Comparison of ENCODE assay signal across 16 mouse cellular contexts in the genomic region with DNA sequence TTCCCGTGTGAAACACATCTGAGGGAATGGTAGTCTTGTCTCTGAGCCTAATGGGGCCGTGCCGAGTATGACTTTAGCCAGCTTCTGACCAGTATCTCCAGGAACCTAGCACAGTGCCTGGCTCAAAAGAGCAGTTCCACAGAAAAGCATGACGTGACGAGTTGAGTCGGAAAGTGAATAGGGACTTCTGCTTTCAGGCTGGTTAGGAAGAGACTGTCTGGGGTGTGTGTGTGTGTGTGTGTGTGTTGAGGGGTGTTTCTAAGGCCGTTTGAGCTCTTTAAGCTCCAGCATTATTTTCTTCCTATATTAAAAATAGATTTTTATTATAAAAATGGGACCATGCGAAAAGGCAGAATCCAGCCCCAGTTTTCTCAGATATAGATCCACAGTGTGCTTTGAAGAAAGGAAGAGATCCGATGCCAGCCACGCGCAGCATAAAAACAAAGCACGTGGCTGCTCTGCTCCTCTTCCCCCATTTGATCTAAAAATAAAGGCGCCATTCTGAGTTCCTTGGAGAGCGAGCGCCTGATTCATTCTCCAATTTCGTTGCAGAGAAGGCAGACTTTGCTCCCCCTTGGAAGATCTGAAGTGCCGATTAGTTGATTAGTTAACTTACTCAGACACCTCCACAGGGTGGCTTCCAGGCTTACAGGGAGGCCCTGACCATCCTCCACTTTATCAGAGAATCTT.
A peak's percentile ranks its signal among the peaks of the same experiment; 100 is the strongest.
DNase-seq lines count a peak whose midpoint lies in the region; ATAC-seq and TF ChIP-seq lines count a peak whose summit lies in the region.
"Had no signal": no experiment of that assay in that cellular context is flagged by ENCODE, and none has a peak within 500 bp of the region (broad histone marks: within the 10 kb centered on the region; RNA-seq: fewer than 3 reads in every experiment).

No protein-coding gene starts in this region.

- peak; percentile 68 for DNase-seq in forebrain, postnatal 0 days
- peak; percentile 66 to 69 for DNase-seq in left cerebral cortex, adult 18-20 months (ENCODE audit: low spot score in 2 of 2)
- DNase-seq in right cerebral cortex, adult 2 months (ENCODE audit: low spot score in 2 of 2) = peak; percentile 76 to 82
- no peak for DNase-seq in urinary bladder, postnatal 36 days (ENCODE audit: low spot score in 2 of 2)
- no peak for DNase-seq in retina, embryonic 14.5 days (ENCODE audit: low spot score)
- DNase-seq: gastrocnemius, adult 2 months; kidney, adult 8-10 months; kidney, postnatal 4 days; liver, postnatal 0 days; thymus, postnatal 4 days had no signal

- no peak for TF ChIP-seq CTCF in forebrain, postnatal 0 days (IDR thresholded peaks at IDR 0.05; ENCODE audit: low read depth)

- WGBS in forebrain, postnatal 0 days = 51% methylated on average over 17 of the region's 17 CpGs
- WGBS in forebrain, embryonic 12.5 days = 79% methylated on average over 17 of the region's 17 CpGs

- ATAC-seq in forebrain, postnatal 0 days = peak; percentile 84
- no peak for ATAC-seq in forebrain, embryonic 12.5 days (ENCODE audit: low FRiP score)
- peak; percentile 81 for ATAC-seq in frontal cortex, adult (ENCODE audit: low TSS enrichment)
- no peak for ATAC-seq in activated CD4-positive, CD25-positive, alpha-beta regulatory T cell, adult 4 months
- ATAC-seq: liver, postnatal 0 days had no signal

- H3K9ac ChIP-seq in forebrain, postnatal 0 days = no peak overlapping the region
- H3K9ac ChIP-seq in forebrain, embryonic 12.5 days = no peak overlapping the region
- H3K9ac ChIP-seq: embryonic facial prominence, embryonic 12.5 days; liver, postnatal 0 days; neural tube, embryonic 15.5 days; stomach, embryonic 15.5 days had no signal

- no peaks in the 10 kb centered on the region for H3K27me3 ChIP-seq in forebrain, postnatal 0 days (ENCODE audit: insufficient read depth, low read length)
- H3K27me3 ChIP-seq in forebrain, embryonic 12.5 days = no peaks in the 10 kb centered on the region; the same call in 1 of the 2 replicates
- H3K27me3 ChIP-seq: embryonic facial prominence, embryonic 12.5 days; neural tube, embryonic 15.5 days; stomach, embryonic 15.5 days had no signal

- no peaks in the 10 kb centered on the region for H3K9me3 ChIP-seq in forebrain, postnatal 0 days (ENCODE audit: low read length)
- H3K9me3 ChIP-seq in forebrain, embryonic 12.5 days = no peaks in the 10 kb centered on the region
- H3K9me3 ChIP-seq: embryonic facial prominence, embryonic 12.5 days; neural tube, embryonic 15.5 days; stomach, embryonic 15.5 days had no signal

- H3K4me3 ChIP-seq in forebrain, postnatal 0 days (ENCODE audit: low read depth, low read length) = no peak overlapping the region
- H3K4me3 ChIP-seq in forebrain, embryonic 12.5 days (replicated peaks) = no peak overlapping the region
- H3K4me3 ChIP-seq: embryonic facial prominence, embryonic 12.5 days; gastrocnemius, adult 2 months; neural tube, embryonic 15.5 days; stomach, embryonic 15.5 days had no signal

- peaks cover 7% of the 10 kb centered on the region for H3K4me1 ChIP-seq in forebrain, postnatal 0 days (ENCODE audit: insufficient read depth)
- H3K4me1 ChIP-seq in forebrain, embryonic 12.5 days = peaks cover 4% of the 10 kb centered on the region
- H3K4me1 ChIP-seq: embryonic facial prominence, embryonic 12.5 days; stomach, embryonic 15.5 days had no signal

- no peaks in the 10 kb centered on the region for H3K36me3 ChIP-seq in forebrain, postnatal 0 days (ENCODE audit: insufficient read depth)
- H3K36me3 ChIP-seq in forebrain, embryonic 12.5 days (replicated peaks) = no peaks in the 10 kb centered on the region
- H3K36me3 ChIP-seq: embryonic facial prominence, embryonic 12.5 days; neural tube, embryonic 15.5 days; stomach, embryonic 15.5 days had no signal

- peak overlapping the region; percentile 67 for H3K27ac ChIP-seq in forebrain, postnatal 0 days (ENCODE audit: low read depth, low read length)
- H3K27ac ChIP-seq in forebrain, embryonic 12.5 days = no peak overlapping the region
- H3K27ac ChIP-seq: embryonic facial prominence, embryonic 12.5 days; gastrocnemius, adult 2 months; neural tube, embryonic 15.5 days; stomach, embryonic 15.5 days had no signal

- H3K4me2 ChIP-seq in forebrain, postnatal 0 days (ENCODE audit: low read depth) = no peak overlapping the region
- no peak overlapping the region for H3K4me2 ChIP-seq in forebrain, embryonic 12.5 days
- H3K4me2 ChIP-seq: embryonic facial prominence, embryonic 12.5 days; neural tube, embryonic 15.5 days; stomach, embryonic 15.5 days had no signal

Comparison
In these comparisons a context has a peak if more than half of its experiments do, and no peak if none do; other contexts are left out.
1. ATAC-seq: peak in forebrain, postnatal 0 days (single experiment) and frontal cortex, adult (single experiment); none in forebrain, embryonic 12.5 days (single experiment) and activated CD4-positive, CD25-positive, alpha-beta regulatory T cell, adult 4 months (single experiment).
2. DNase-seq: peak in forebrain, postnatal 0 days (single experiment), left cerebral cortex, adult 18-20 months (2 of 2) and right cerebral cortex, adult 2 months (2 of 2); none in urinary bladder, postnatal 36 days (0 of 2) and retina, embryonic 14.5 days (single experiment).